Mouse (Mus musculus) urinary bladder, adult 18-20 months (tissue): Measurements from ENCODE around the gene Zbtb24.

ENCODE experiments used
- DNase-seq, 2 experiments: peaks; one replicate each; pipeline ENCODE4 v3.0.0; 2022; ENCODE audit warnings: low spot score in 2 of 2, mixed read lengths in 2 of 2

The Zbtb24 gene

GRCm38 (mm10) chr10:41464401-41464955, 14.3 kb downstream of the Zbtb24 start:
- no peak for DNase-seq

GRCm38 (mm10) chr10:41467325-41467724, 17.1 kb downstream of the Zbtb24 start:
- no peak for DNase-seq

GRCm38 (mm10) chr10:41470693-41471092, 20.5 kb downstream of the Zbtb24 start:
- no peak for DNase-seq

GRCm38 (mm10) chr10:41472534-41472933, 22.4 kb downstream of the Zbtb24 start:
- no peak for DNase-seq

GRCm38 (mm10) chr10:41472962-41473481, 22.8 kb downstream of the Zbtb24 start:
- DNase-seq, result no peak

GRCm38 (mm10) chr10:41473782-41474468, 23.7 kb downstream of the Zbtb24 start:
- no peak for DNase-seq

GRCm38 (mm10) chr10:41474981-41475391, 24.8 kb downstream of the Zbtb24 start:
- no peak for DNase-seq

GRCm38 (mm10) chr10:41476171-41477017, 26.2 kb downstream of the Zbtb24 start, which contains the start of gene Mical1:
TSS of gene Mical1 (plus strand) at chr10:41476314.
- DNase-seq, result peak; percentile 50 to 59

GRCm38 (mm10) chr10:41477018-41477277, 26.8 kb downstream of the Zbtb24 start:
- DNase-seq, result no peak

- peak; percentile 39 to 70 for DNase-seq
These were observed 27.3 kb downstream of the Zbtb24 start for GRCm38 (mm10) chr10:41477278-41478181.

- no peak for DNase-seq
These were observed 29.8 kb downstream of the Zbtb24 start for GRCm38 (mm10) chr10:41479961-41480360.

- DNase-seq, result no peak
These were observed 31.0 kb downstream of the Zbtb24 start for GRCm38 (mm10) chr10:41480938-41481880.

GRCm38 (mm10) chr10:41482446-41482845, 32.3 kb downstream of the Zbtb24 start:
- DNase-seq, result no peak

- no peak for DNase-seq
These were observed 35.6 kb downstream of the Zbtb24 start for GRCm38 (mm10) chr10:41485778-41486177.

- no peak for DNase-seq
These were observed 36.5 kb downstream of the Zbtb24 start for GRCm38 (mm10) chr10:41486506-41487170.

GRCm38 (mm10) chr10:41488877-41489276, 38.7 kb downstream of the Zbtb24 start:
- no peak for DNase-seq

- DNase-seq, result no peak
These were observed 39.1 kb downstream of the Zbtb24 start for GRCm38 (mm10) chr10:41489294-41489693.

GRCm38 (mm10) chr10:41489708-41490517, 39.7 kb downstream of the Zbtb24 start, which contains the start of the genes Smpd2 and Ppil6:
TSS of gene Smpd2 (minus strand) at chr10:41490369.
TSS of gene Ppil6 (plus strand) at chr10:41490439.
- DNase-seq, result peak; percentile 93 to 97

GRCm38 (mm10) chr10:41490518-41490873, 40.3 kb downstream of the Zbtb24 start:
- DNase-seq, result no peak
